Mouse (Mus musculus) midbrain, postnatal 0 days (tissue): ENCODE measurements around the gene Mpp6. TPM values are rescaled to one million over a fixed set of nuclear protein-coding genes. Genes with fewer than 3 reads are reported as not detected.

ENCODE experiments used
- ATAC-seq: fragments of 200-750 bp; cut with Nextera tagmentation; 2 replicates; pipeline ENCODE4 v1.8.0; 2017; ENCODE audit warnings: moderate number of reproducible peaks, mild to moderate bottlenecking, moderate TSS enrichment, moderate library complexity; ENCODE audit not compliant: low FRiP score
- DNase-seq: peaks from one replicate; pipeline ENCODE4 v3.0.0-alpha.2; 2015; ENCODE audit warnings: low spot score
- H3K27ac ChIP-seq: fragments of 300-500 bp; sonication (generic); 2 replicates; pipeline ENCODE4 v1.5.1; 2014; ENCODE audit warnings: low read depth, mild to moderate bottlenecking, low read length, mixed read lengths
- H3K27me3 ChIP-seq: fragments of 300-500 bp; sonication (generic); 2 replicates; pipeline ENCODE4 v1.6.1; 2014; ENCODE audit warnings: low read length, control low read depth, mixed read lengths; ENCODE audit not compliant: insufficient read depth
- H3K36me3 ChIP-seq: fragments of 300-500 bp; sonication (generic); 2 replicates; pipeline ENCODE4 v1.6.1; 2014; ENCODE audit warnings: low read length, control low read depth, mixed read lengths; ENCODE audit not compliant: insufficient read depth
- H3K4me1 ChIP-seq: fragments of 300-500 bp; sonication (generic); 2 replicates; pipeline ENCODE4 v1.6.1; 2014; ENCODE audit warnings: mild to moderate bottlenecking, control low read depth, antibody characterized with exemption, low read length, mixed read lengths; ENCODE audit not compliant: insufficient read depth
- H3K4me2 ChIP-seq: fragments of 300-500 bp; sonication (generic); 2 replicates; pipeline ENCODE4 v1.6.1; 2014; ENCODE audit warnings: low read depth, mild to moderate bottlenecking, low read length, mixed read lengths; ENCODE audit not compliant: poor library complexity, severe bottlenecking
- H3K4me3 ChIP-seq: fragments of 300-500 bp; sonication (generic); 2 replicates; pipeline ENCODE4 v1.5.1; 2014; ENCODE audit warnings: low read depth, mild to moderate bottlenecking, low read length, moderate library complexity
- H3K9ac ChIP-seq: fragments of 300-500 bp; sonication (generic); replicated peaks from 2 replicates; pipeline ENCODE4 v1.6.1; 2014; ENCODE audit warnings: mild to moderate bottlenecking, low read length, moderate library complexity, mixed read lengths; ENCODE audit not compliant: poor library complexity, severe bottlenecking
- H3K9me3 ChIP-seq: fragments of 300-500 bp; sonication (generic); 2 replicates; pipeline ENCODE4 v1.6.1; 2016; ENCODE audit warnings: low read length, control low read depth
- CTCF ChIP-seq: IDR thresholded peaks from 2 replicates; pipeline ENCODE4 v1.5.1; 2016; ENCODE audit warnings: antibody characterized with exemption, mild to moderate bottlenecking
- WGBS: fragments of 180-500 bp; shearing (Covaris S2); extraction: QIAGEN DNeasy Blood & Tissue Kit; methylation state at CpG from one replicate; pipeline ENCODE4 v1.1.7; 2014; 5-methylcytosine and 5-hydroxymethylcytosine counted together
- polyA plus RNA-seq: library from polyadenylated mRNA; unstranded; fragments of >200 nt; fragmentation: Nextera tagmentation; extraction: Ambion mirVana; gene quantifications from 2 replicates; pipeline ENCODE4 v1.2.1, GENCODE M21; 2015
- total RNA-seq: library from RNA; depleted of rRNA; stranded (reverse); fragments of >200 nt; gene quantifications from 2 replicates; pipeline ENCODE4 v1.2.3, GENCODE M21; 2014

The Mpp6 gene
- total and polyA plus RNA-seq, 2 experiments from 2014 or later, result 53.9 to 56.1 TPM

DNA sequence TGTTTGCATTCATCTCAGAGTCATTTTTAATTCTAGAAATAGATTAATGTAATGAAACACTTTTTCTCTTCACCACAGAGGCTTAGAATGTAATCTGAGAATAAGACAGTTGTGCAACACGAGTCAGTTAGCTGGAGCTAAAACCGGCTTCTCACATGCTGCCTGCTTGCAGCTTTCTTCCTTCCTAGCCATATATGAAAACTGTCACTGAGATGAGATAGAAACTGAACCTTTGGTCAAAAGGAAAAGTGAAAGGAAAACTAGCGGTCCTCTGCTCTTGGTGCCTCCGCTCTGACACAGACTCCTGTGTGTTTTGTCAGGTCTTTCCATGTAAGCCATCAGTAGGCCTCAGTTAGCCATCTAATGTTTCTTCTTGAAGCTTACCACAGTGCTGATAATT is 77.9 kb downstream of the Mpp6 start:
- Histone ChIP-seq H3K9me3 (no peaks in the 10 kb centered on the region), H3K9ac (no peak overlapping the region), H3K4me1 (no peaks in the 10 kb centered on the region), H3K36me3 (peaks cover 5% of the 10 kb centered on the region), H3K27ac (no peak overlapping the region), H3K4me3 (no peak overlapping the region), H3K4me2 (no peak overlapping the region), H3K27me3 (no peaks in the 10 kb centered on the region)
- ATAC-seq, result no peak
- TF ChIP-seq CTCF, result no peak
- WGBS, result 88% methylated on average over 4 of the region's 4 CpGs
- no peak for DNase-seq

DNA sequence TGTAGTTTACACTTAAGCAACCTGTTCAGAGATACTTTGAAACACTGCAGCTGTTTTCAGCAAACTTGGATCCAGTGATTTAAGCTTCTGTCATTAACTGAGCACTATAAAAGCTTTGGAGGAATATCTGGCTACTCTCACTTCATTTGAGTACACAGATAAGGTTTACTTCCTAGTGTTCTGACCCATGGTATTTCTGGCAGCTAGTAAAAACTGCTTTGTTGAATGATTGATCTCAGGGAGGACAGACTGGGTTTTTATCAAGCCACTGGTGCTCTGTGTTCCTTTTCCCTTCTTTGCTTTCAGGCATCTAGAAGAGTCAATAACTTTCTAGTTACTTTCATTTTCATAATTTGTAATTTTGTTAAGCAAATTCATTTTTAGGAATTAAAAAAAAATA is 79.3 kb downstream of the Mpp6 start:
- no peak for ATAC-seq
- H3K9ac ChIP-seq, result no peak overlapping the region
- no peaks in the 10 kb centered on the region for H3K4me1 ChIP-seq
- H3K36me3 ChIP-seq, result peaks cover 3% of the 10 kb centered on the region
- no peak overlapping the region for H3K4me3 ChIP-seq
- H3K27ac ChIP-seq, result no peak overlapping the region
- H3K9me3 ChIP-seq, result no peaks in the 10 kb centered on the region
- H3K27me3 ChIP-seq, result no peaks in the 10 kb centered on the region
- DNase-seq, result no peak
- TF ChIP-seq CTCF, result no peak
- H3K4me2 ChIP-seq, result no peak overlapping the region

DNA sequence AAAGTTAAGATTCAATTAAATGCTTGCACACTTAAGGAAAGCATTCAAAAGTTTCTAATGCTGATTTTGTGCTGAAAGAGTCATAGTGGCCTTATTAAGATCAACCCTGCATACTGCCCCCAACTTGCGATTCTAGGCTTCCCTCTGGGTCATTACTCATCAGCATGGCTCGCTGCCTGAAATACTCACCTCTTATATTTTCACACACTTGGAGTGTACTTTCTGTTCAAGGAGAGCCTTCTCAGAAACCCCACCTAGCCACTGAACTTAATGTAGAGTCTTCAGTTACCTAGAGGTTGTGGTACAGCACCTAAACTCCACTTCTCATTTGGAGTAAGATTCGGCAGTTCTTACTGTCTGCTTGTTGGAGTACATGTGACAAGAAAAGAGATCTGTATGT is 81.6 kb downstream of the Mpp6 start:
- H3K4me1 ChIP-seq, result no peaks in the 10 kb centered on the region
- no peak for DNase-seq
- no peak overlapping the region for H3K4me2 ChIP-seq
- no peak overlapping the region for H3K27ac ChIP-seq
- 0 out of 2 replicates have a peak, but pooled peaks cover 7% of the 10 kb centered on the region for H3K36me3 ChIP-seq
- H3K27me3 ChIP-seq, result no peaks in the 10 kb centered on the region
- no peak for ATAC-seq
- WGBS, result 94% methylated on average over 3 of the region's 3 CpGs
- H3K4me3 ChIP-seq, result no peak overlapping the region
- no peak for TF ChIP-seq CTCF
- no peaks in the 10 kb centered on the region for H3K9me3 ChIP-seq
- H3K9ac ChIP-seq, result no peak overlapping the region

DNA sequence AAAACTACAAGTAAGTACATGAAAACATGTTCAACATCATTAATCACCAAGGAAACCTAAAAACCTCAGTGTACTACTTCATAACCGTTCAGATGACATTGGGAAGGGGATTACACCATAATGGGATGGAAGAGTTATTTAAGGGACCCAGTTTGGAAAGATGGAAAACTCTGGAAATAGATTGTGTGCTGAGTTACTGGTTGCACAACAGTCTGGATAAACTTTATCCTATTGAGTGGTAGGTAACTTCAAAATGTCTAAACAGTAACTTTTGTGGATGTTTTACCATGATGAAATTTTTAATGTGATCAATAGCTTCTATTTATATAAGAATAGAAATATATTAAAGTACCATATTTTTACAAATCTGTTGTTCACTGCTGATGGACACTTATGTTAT is 82.1 kb downstream of the Mpp6 start:
- no peak overlapping the region for H3K9ac ChIP-seq
- H3K36me3 ChIP-seq, result 0 out of 2 replicates have a peak, but pooled peaks cover 7% of the 10 kb centered on the region
- H3K27ac ChIP-seq, result no peak overlapping the region
- no peak overlapping the region for H3K4me2 ChIP-seq
- TF ChIP-seq CTCF, result no peak
- no peaks in the 10 kb centered on the region for H3K27me3 ChIP-seq
- ATAC-seq (no peak), DNase-seq (no peak)
- H3K4me3 ChIP-seq, result no peak overlapping the region
- no peaks in the 10 kb centered on the region for H3K4me1 ChIP-seq
- no peaks in the 10 kb centered on the region for H3K9me3 ChIP-seq
- 77% methylated on average over 1 of the region's 1 CpGs for WGBS

DNA sequence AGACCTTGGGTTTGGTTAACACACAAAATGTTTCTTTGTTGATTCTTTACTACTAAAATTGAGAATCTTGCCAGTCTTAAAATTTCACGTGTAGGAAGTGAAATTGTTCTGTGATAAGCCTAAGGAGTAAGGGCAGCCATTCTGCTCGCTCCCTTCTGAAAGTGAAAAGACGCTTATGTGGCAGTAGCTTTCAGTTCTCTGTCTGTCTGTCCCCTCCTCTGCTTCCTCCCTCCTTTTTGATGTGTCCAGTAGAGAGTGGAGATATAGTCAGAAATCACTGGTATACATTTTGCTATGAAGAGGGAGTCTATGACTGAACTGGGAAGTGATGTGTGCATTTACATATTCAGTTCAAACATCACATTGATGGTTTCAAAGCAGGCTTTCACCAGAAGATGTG is 82.8 kb downstream of the Mpp6 start:
- Histone ChIP-seq H3K4me1 (no peaks in the 10 kb centered on the region), H3K27ac (no peak overlapping the region), H3K9ac (no peak overlapping the region), H3K4me2 (no peak overlapping the region), H3K27me3 (no peaks in the 10 kb centered on the region), H3K9me3 (no peaks in the 10 kb centered on the region), H3K4me3 (no peak overlapping the region), H3K36me3 (0 out of 2 replicates have a peak, but pooled peaks cover 7% of the 10 kb centered on the region)
- 89% methylated on average over 3 of the region's 3 CpGs for WGBS
- no peak for DNase-seq
- TF ChIP-seq CTCF, result no peak
- ATAC-seq, result no peak

DNA sequence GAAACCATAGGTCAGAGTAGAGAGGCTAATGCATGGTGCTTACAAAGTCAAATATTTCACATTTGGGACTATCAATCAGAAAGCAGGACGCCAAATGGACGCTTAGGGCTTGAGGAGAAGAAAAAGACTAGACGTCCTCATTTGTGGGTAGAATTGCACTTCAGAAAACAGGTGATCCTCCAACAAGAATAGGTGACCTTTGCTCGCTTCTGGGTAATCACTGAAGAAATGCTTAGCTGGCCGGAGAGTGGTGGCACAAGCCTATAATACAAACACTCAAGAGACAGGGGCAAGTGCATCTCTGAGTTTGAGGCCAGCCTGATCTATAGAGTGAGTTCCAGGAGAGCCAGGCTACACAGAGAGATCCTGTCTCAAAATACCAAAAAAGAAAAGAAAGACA is 83.8 kb downstream of the Mpp6 start:
- 90% methylated on average over 5 of the region's 5 CpGs for WGBS
- Histone ChIP-seq H3K4me2 (no peak overlapping the region), H3K36me3 (0 out of 2 replicates have a peak, but pooled peaks cover 7% of the 10 kb centered on the region), H3K4me1 (no peaks in the 10 kb centered on the region), H3K27me3 (no peaks in the 10 kb centered on the region), H3K9me3 (no peaks in the 10 kb centered on the region), H3K27ac (no peak overlapping the region), H3K9ac (no peak overlapping the region), H3K4me3 (no peak overlapping the region)
- DNase-seq (no peak), ATAC-seq (no peak)
- no peak for TF ChIP-seq CTCF
